Mouse (Mus musculus): ENCODE results near the gene Zfp142.

The Zfp142 gene

DNA sequence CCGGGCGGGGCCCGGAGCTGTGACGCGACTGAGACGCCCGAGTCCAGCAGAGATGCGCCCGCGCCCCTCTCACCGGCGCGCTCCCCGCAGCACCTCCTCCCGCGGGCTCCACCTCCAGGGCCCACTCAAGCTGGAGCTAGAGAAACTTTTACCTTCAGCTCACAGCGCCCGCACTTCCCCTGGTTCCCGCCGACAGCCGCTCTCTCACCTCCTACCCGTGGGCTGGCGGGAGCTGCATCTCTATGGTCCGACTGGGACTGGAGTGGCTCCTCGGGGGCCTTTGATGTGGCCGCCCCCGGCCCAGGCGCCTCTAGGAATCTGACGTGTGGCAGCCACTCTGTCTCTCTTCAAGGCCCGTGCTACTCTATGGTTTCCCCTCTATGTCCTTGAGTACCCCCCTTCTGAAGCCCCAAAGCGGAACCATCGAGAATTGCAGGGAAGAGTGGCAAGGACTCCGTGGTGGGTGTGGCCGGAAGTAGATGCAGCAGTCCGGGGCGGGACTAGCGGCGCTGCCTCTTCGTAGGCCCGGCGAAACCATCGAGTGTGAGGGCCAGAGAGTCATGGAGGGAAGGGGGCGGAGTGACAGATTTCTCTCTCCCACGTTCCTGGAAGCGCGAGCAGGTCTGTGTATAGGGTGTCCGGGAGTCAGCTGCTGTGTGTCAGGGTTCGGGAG is at the start of gene Zfp142, which contains the start of gene Bcs1l:
Gene Zfp142, minus strand, starts transcription at position 474 of the 673 bp plus-strand sequence.
Gene Bcs1l, plus strand, starts transcription at position 517 of the 673 bp plus-strand sequence.
- peak; percentile 99 for DNase-seq

GRCm38 (mm10) chr1:74632734-74633133 is 44.7 kb upstream of the Zfp142 start:
- DNase-seq = no peak

DNA sequence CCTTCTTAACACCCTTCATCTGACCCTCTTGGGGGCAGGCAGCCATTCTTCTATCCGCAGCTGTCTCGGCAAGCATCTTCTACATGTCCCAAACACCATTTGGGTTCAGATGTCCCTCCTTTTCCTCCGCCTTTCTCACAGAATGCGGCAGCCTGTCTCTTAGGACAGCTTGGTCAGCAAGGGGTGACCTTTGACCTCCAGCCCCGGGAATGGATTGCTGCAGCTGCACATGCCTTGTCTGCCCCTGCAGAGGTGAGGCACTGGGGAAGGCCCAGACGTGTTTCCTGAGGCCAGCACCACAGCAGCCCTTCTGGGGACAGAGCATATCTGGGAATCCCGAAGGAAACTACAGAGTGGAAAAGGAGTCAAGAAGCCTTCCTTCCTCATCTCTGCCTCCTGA is 40.0 kb upstream of the Zfp142 start:
- DNase-seq = no peak

- DNase-seq = no peak
Measured at GRCm38 (mm10) chr1:74626076-74626475, 38.0 kb upstream of the Zfp142 start.

DNA sequence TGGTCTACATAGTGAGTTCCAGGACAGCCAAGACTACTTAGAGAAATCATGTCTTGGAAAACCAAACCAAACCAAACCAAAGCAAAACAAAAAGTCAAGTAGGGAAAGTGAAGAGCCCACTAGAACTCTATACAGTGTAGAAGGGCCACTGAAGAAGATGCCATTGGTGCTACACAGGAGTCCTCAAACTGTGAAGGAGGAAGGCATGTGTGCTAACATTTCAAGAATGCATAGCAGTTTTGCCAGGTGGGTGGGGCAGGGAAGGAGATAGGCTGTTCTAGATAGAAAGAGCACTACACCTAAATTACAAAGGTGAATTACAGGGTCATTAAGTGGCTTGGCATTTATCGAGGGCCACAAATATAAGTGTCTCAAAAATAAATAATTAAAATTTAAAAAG is 36.1 kb upstream of the Zfp142 start:
- DNase-seq = no peak

DNA sequence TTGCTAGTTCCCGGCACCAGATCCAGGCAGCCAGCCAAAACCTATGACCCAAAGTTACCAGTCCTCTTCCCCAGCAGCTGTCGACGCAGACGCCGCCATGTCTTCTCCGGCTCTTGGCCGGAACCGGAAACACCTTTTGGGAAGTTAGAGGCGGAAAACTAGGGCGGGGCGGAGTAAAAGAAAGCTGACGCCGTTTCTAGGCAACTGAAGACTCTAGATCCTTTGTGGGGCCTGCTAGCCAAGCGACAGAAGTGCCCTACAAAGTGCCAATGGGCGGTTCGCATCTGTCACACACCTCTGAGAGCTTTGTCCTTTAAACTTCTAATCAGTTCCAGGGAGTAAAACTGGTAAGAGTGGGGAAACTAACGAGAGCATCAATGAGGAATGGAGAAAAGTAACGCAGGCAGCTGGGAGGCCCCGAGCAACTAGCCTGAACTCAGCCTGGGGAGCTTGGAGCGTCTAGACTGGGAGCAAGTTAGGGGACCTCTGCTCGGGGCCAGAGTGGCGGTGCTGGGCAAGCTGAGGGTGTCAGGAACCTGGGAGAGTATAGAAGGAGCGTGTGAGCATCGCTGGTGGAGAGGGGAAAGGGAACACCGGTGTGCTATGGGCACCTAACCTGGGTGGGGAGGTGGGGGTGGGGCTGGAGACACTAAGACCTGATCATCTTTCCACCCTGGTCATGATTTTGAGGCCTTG is 13.4 kb upstream of the Zfp142 start, which contains the start of the genes Rnf25 and Stk36:
Gene Rnf25, minus strand, starts transcription at position 131 of the 696 bp plus-strand sequence.
Gene Stk36, plus strand, starts transcription at position 179 of the 696 bp plus-strand sequence.
- DNase-seq = peak; percentile 90

DNA sequence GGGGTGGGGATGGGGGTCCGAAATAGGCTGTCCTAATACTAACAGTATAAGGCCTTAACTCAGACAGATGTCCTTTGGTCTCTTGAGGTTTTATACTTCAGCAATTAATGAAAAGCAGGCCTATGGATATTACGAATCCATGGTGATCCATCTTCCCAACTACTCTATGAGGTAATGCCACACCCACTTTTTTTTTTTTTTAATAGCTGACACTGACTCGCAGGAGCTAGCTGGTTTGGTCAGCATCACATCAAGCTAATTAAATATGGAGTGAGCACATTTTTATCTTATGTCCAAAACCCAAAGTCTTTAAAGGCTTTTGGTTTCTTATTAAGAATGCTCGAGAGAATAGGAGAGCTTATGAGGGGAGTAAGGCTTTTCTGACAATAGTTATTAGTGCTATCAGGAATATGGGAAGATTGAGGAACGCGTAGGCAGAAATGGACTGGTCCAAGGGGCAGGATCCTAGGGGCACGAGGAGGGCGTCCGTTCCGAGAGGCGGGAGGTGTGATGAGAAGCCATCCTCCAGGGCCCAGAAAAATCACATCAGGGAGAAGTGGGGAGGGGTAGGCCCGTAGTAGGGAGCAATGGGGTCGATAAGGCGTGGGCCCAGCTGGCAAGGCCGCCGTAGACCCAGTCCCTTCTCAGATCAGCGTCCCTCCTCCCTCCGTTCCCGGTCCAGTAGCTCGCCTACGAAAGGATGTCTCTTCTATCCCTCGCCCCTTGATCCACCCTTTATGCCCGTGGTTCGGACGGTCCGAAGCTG is 12.6 kb upstream of the Zfp142 start:
- no peak for DNase-seq

- no peak for DNase-seq
Measured at GRCm38 (mm10) chr1:74594434-74594833, 6.4 kb upstream of the Zfp142 start.

DNA sequence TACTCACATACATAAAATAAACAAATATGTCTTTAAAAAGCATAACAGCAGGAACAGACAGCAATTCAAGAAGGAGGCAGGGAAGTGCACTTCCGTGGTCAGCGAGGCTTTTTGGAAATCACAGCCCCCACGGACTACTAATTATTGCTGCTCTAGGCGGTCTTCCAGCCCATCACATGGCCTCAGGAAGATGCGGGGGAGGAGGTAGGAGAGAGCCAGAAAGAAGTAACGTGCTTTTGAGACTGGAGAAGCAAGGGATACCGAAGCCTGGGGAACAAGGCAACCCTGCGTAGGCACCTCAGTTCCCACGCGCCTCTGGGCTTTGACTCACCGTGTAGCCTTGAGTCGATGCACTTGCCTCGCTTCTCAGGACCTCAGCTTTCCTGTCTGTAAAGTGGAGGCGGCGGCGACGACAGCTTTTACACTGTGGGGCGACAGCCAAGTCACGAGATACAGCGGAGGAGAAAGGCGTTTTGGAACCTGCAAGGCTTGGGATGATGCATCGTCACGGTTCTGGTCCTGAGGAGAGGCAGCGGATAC is 743 bp downstream of the Zfp142 start:
- no peak for DNase-seq

DNA sequence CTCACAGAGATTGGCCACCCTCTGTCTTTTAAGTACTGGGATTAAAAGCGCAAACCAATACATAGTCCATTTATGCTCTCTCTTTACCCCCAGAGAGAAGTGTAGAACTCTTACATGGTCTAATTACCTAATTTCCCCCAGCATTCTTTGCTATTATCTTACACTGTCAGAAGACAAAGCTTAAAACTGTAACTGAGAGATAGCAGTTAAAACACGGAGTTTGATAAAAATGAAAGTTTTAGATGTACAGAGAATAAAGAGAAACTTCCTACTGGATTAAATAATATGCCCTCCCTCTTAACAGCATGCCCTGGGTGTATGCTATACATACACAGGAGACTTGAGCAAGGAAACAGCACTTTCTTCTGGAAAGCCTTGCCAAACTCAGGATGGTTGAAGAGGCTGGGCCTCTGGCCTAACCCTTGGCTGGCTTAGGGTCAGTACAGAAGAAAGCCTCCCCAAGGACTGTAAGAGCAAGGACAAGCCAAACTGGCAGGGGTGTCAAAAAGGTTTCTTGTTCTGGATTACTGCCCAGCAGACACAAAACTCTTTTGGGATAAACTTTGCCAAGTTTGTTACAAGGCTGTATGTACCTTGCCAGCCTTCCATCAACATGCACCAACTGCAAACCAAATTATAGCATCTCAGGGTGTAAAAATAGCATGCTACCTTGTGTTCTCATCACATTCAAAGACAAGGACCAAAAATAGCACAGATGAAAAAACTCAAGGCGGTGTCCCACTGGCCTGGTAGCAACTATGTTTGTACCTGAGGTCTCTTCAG is 3.2 kb downstream of the Zfp142 start:
- DNase-seq = no peak

GRCm38 (mm10) chr1:74582621-74583020 is 5.4 kb downstream of the Zfp142 start:
- no peak for DNase-seq

- no peak for DNase-seq
Measured at GRCm38 (mm10) chr1:74569739-74570719, 18.0 kb downstream of the Zfp142 start.

DNA sequence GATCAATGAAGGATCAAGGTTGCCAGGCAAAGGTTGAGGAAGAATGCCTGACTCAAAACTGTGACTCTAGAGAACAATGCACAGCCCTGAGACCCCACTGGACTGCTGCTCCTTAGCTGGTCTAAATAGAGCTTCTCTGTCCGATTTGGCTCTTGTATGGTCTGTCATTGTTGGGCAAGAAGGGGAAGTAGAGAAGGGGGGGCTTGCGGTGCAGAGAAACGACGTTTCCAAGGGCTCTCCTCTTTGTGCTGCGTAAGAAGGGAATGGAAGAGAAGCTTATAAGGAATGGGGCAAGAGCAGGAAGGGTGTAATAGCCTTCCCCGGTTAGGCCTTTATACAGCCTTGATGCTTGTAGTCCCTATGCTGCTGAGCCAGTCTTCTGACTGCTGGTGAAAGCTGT is 22.2 kb downstream of the Zfp142 start:
- no peak for DNase-seq

- no peak for DNase-seq
Measured at GRCm38 (mm10) chr1:74559061-74559460, 29.0 kb downstream of the Zfp142 start.

- DNase-seq = no peak
Measured at GRCm38 (mm10) chr1:74544184-74544583, 43.9 kb downstream of the Zfp142 start, which contains the start of gene Usp37. Usp37 (minus strand) TSS chr1:74544284.

DNA sequence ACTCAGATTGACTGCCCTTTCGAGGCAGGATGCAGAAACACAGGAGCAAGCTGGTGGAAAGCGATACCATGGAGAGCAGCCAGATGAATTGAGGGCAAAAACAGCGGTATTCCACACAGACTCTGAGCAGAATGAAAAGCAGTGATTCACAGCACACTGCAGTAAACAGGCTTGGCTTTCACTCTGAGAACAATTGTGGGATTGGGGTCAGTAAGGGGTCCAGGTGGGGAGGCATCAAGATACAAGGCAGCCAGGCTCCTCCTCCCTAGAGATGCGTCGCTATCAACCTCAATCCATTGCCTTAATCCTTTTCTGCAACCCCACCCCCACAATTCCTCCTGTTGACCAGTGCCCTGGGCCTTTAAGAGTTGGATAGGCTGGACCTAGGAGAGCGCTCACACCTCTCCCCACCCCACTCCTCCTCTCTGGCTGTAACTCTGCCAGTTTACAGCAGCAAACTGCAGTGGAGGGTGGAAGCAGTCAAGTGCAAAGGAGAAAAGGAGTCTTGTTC is 45.5 kb downstream of the Zfp142 start, which contains the start of gene Plcd4:
Gene Plcd4, plus strand, starts transcription at position 438 of the 511 bp plus-strand sequence.
- DNase-seq = peak; percentile 30

DNA sequence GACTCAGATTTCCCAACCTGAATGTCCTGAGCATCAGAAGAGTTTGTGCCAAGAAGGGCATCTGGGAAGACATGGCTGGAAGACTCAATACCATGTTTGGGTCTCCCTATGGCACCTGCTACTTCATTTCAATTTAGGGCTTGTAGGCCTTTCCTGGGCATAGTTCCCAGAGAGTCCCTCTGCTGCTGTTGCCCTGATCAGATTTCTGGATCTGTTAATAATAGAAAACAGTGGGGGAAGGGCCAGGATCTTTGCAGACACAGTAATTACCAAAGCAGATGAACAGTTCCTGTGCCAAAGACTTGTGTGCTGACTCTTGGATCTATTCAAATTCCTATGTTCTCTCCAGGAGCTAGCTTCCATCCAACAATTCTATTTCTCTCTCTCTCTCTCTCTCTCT is 49.4 kb downstream of the Zfp142 start:
- DNase-seq = no peak

DNA sequence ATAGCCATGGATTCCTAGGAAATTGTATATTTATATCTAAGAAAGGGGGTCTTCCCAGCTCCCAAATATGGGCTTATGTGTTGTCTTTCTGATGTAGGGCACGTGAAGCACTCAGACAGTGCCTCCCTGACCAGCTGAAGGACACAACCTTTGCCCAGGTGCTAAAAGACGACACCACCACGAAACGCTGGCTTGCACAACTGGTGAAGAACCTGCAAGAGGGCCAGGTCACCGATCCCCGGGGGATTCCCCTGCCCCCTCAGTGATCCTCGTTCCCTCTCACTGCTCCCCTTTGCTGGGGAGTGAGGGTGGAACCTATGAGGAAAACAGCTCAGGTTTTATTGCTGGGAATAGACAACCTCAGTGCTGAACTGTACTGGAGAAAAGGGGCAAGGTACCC is 59.5 kb downstream of the Zfp142 start:
- peak; percentile 12 for DNase-seq

DNA sequence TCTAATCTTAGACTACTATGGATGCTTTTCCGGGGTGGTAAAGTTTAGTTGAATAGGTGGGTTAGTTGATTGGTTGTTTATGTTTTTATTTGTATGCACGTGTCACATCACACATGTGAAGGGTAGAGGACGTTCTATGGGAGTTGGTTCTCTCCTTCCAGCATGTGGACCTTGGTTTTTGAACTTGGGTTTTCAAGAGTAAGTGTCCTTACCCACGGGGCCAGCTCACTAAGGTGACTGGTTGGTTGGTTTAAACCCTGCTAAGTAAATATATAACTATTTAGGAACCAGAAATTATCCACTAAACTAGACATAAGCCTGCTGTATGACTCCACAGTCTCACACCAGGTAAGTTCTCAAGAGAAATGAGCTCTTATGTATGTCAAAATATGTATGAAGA is 63.3 kb downstream of the Zfp142 start:
- no peak for DNase-seq

GRCm38 (mm10) chr1:74519875-74520274 is 68.2 kb downstream of the Zfp142 start:
- no peak for DNase-seq
